Mouse (Mus musculus) lung, postnatal 14 days (tissue): ENCODE results near the gene Cox15.

Experiments
- DNase-seq: peaks from one replicate; pipeline ENCODE4 v3.0.0; 2021

Gene Cox15

GRCm38 (mm10) chr19:43760504-43760903 is 7.7 kb upstream of the Cox15 start:
- peak; percentile 85 for DNase-seq

DNA sequence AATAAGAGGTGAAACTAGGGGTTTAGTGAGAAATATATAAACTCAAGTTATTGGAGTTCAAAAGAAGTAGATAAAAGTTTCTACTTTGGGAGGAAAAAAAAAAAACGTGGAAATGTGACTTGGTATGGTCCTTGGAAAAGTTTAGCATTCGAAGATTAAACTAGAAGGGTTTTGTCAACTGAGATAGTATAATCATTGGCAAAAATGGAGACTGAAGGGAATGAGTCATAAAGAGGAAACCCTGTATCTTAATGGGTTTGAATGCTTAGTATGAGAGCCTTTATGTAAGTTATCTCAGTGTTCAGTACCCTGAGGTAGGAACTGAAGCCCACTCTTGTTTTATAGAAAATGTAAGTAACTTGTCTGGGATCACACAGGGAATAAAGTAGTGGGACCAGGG is 2.1 kb upstream of the Cox15 start:
- no peak for DNase-seq

GRCm38 (mm10) chr19:43754237-43754636 is 1.4 kb upstream of the Cox15 start:
- DNase-seq = no peak

DNA sequence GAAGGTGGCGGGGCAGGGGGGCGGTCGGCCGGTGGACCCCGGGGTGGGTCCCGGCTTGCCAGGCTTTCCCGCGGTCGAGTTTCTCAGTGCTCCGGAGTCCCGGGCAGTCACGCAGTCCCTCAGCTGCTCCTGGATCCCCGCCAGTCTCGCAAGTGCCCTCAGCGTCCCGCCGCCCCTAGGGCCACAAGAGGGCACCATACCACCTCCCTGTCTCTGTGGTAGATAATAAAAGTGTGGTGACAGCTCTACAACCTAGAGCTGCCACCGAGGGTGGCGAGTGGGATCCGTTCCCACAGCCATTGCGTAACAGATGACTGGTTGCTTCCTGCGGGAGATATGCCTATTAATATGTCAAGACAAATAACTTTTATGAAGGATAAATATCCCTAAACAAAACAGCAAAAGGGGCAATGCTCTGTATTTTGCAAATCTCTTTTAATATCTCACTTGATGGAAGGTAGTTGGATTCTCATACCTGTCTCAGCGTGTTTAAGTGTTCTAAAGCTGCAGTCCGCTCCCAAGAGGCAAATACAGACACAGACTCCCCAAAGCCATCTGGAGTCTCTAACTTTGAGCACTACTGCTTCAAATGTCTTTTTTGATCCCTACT is 531 bp upstream of the Cox15 start:
- DNase-seq = peak; percentile 93

- DNase-seq = no peak
Measured at GRCm38 (mm10) chr19:43750008-43750407, 2.8 kb downstream of the Cox15 start.

GRCm38 (mm10) chr19:43747877-43748276 is 4.9 kb downstream of the Cox15 start:
- no peak for DNase-seq

DNA sequence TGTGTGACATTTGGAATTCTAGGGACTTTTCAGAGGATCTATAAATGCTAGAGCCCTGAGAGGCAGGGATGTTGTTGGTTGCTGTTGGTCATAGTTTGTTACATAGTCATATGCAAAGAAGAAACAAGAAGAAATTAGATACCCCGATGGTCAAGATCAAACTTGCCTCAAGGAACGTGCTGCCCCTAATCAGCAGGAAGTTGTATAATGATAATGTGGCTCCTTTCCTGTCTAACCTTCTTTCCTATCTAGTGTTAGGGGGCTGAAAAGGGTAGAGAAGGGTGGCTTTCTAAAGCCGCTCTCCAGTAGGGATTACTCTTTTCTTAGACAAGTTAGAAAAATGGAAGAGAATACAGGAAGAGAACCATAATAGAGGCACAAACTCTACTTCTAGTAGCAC is 7.1 kb downstream of the Cox15 start:
- DNase-seq = no peak

DNA sequence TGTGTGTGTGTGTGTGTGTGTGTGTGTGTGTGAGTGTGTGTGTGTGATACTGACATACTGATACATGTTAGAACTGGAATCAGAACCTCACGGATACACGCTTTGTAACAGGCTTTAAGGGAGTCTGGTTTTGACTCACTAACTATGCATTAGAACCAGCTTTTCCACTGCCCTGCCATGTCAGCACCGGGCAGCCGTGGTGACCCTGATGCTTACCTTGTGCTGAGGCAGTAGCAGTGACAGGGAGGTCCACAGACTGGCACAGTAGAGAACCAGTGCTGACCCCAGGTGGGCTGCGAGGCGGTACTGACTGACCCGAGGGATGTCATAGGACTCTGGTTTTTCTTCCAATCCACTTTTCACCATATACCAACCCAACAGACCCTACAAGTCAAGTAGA is 9.4 kb downstream of the Cox15 start:
- no peak for DNase-seq

DNA sequence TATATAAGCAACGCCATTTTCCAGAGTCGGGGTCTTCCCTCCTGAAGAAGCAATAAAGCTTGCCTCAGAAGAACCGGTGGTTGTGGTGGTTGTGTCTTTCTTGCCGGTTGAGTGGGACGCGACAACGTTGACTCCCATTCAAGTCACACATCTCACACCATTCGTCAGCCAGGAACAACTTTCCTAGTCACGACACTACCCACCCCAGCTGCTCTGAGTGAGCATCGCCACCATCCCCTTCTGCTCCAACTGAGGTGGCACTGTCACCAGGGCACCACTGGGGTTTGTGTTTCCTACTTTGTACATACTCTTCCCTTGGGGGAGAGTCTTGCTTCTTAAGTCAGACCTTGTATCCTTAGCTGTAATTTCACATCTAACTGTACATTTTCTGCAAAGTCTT is 14.4 kb downstream of the Cox15 start:
- DNase-seq = no peak

GRCm38 (mm10) chr19:43731157-43731556 is 21.6 kb downstream of the Cox15 start:
- DNase-seq = no peak

GRCm38 (mm10) chr19:43730037-43730428 is 22.8 kb downstream of the Cox15 start:
- peak; percentile 23 for DNase-seq

DNA sequence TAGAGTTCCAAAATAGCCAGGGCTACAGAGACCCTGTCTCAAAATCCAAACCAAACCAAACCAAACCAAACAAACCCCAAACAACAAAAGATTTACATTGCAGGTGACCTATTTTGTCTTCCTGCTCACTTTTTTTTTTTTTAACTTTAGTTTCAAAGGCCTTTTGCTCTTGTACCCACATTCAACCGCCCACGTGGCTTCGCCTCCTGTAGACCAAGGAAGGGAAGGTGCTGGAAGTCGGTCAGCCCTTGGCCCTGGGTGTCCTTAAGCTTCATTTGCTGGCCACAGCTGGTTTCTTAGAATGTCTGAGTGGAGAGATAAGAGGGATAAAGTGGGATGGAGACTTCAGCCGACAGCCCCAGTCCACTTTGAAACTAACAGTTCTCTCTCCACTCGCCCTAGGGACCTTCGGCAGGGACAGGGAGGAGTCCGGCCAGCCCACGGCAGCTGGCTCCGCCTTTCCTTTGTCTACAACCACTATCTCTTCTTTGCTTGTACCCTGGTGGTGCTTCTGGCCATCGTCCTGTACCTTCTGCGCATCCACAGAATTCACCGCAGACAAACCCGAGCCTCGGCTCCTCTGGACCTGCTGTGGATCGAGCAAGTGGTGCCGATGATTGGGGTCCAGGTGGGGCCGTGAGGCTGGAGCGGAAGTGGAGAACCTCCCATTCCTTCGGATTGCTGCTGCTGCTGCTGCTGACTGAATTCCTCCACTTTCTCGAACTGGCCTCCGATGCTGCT is 23.3 kb downstream of the Cox15 start:
- DNase-seq = no peak

GRCm38 (mm10) chr19:43726510-43727146 is 26.2 kb downstream of the Cox15 start:
- DNase-seq = no peak

DNA sequence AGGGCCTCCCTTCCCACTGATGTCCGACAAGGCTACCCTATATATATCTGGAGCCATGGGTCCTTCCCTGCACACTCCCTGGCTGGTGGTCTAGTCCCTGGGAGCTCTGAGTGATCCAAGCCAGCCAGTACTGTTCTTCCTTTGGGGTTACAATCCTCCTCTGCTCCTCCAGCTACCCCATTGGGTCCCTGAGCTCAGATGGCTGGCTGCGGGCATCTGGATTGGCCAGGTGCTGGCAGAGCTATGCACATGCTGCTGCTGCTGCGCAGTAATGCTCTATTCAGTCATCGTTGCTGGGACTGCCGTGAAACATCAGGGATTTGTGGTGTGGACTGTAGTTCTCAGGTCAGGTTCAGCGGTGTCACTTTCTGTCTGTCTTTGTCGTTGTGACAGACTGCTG is 28.0 kb downstream of the Cox15 start:
- no peak for DNase-seq

DNA sequence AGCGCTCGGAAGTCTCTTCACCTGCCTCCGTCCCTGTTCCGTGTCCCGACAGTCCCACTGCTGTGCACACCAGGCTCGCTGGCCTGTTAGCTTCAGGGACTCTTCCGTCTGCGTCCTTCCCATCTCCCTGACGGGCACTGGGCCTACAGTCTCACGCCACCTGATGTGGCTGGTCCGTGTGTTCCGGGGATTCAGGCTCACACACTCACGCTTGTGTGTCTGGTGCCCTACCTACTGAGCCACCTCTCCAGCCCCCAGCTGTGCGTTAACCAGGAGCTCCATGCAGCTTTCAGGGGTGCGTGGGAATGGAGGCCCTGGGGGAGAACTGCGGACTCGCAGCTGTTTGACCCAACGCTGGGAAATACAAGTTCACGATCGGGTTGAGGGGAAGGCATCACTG is 28.6 kb downstream of the Cox15 start:
- DNase-seq = no peak

GRCm38 (mm10) chr19:43723501-43723900 is 29.3 kb downstream of the Cox15 start:
- DNase-seq = no peak

DNA sequence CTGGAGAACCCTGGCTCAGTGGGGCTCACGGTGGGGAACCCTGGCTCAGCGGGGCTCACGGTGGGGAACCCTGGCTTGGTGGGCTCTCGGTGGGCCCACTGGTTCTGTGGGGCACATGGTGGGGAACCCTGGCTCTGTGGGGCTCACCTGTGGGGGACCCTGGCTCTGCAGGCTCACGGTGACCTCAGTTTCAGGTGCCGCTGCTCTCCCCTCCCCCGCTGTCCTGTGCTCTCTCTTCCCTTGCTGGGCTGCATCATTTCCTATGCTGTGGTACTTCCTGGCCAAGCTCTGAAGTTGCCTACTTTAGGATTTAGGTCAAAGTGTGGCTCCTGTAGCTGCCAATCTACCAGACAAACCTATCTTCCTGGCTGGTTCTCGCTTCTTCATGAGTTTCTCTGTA is 29.9 kb downstream of the Cox15 start:
- no peak for DNase-seq

DNA sequence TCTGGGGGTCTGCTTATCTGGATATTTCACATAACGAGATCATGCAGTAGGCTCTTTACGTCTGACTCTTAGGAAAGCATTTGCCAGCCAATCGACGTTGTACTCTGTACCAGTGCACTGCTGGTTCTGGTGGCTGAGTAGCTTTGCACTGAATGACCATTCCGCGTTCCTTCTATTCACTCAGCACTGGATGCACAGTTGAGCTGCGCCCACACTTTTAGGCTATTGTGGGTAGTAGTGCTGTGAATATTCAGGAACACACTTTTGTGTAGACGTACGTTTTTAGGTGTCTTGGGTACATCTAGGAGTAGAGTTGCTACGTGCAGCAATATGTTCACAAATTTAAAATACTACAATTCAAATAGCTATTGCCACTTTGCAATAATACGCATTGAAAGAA is 32.7 kb downstream of the Cox15 start:
- DNase-seq = no peak

GRCm38 (mm10) chr19:43711971-43712370 is 40.8 kb downstream of the Cox15 start:
- DNase-seq = no peak

DNA sequence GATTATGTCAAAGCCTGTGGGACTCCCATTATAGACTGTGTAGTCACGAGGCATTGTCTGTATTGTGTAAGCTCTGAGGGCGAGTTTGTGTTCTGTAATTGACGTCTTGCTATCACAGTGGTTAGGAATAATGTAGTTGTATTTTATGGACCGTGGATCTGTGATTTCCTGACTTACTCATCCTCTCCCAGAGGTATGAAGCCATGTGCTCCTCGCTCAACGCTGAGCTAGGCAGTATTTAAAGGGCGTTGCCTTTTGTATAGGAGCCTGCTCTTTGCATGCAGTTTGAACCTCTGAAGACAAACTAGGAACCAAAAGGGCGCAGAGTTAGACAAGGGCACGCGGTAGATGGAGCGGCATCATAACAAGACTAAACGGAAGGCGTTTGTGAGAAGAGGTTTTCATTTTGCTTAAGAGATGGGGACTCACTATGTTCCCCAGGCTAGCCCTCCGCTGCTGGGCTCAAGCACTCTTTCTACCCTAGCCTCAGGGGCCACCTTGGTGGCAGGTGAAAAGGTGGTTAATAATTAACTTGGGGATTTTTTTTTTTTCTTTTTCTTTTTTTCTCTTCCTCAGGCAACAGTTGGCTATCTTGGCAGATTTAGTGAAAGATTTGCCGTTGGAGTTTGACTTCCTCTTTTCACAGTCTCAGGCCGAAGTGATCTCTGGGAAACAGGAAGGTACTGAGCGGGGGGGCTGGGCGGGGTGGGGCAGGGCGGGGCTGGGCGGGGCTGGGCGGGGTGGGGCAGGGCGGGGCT is 41.5 kb downstream of the Cox15 start:
- no peak for DNase-seq

GRCm38 (mm10) chr19:43709317-43709716 is 43.5 kb downstream of the Cox15 start:
- DNase-seq = no peak

DNA sequence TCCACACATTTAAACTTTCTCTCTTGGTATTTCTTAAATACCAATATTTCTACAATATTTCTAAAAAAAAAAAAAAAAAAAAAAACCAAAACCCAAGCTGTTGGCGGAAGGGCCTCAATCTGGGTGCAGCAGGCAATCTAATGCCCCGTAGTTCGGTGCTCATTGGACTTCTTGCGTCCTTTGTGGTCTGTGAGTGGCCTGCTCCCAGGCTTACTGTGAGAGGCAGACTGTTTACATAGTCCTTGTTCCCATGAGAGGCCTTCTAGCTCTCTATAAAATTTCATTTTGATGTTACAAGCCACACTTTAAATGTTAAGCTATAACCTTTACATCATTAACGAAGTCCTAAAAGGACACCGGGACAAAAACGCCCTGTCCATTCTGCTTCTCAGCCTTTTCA is 44.6 kb downstream of the Cox15 start:
- no peak for DNase-seq

DNA sequence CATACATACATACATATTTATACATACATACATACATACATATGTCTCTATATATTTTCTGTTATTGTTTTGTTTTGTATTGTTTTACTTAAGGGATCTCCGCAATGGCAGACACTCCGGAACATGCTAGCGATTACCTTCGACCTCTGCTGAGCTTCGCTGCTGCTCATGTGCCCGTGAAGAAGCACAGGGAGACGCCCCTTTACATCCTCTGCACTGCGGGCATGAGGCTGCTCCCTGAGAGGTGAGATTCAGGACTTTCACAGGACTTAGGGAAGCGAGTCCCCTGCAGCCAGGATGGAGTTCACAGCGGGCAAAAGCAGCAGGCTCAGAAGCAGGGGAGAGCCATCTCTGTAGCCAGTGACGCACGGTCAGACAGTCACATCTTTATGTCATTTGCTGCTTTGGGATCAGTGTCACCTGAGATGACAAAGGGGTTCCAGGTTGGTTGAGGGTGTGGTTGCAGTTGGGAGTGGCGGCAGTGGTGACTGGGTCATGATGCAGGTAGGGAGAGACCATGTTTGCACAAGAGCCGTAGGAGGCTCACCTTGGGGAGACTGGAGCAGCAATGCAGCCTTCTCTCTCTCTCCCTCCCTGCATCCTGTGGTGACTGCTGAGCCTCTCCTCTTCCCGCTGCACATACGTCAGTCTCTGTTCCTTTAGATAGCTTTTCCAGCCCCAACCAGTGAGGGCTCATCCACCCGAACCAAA is 47.9 kb downstream of the Cox15 start:
- no peak for DNase-seq
